Mouse (Mus musculus): Measurements from ENCODE around the gene Map3k13. TPM values are rescaled to one million over a fixed set of nuclear protein-coding genes. Genes with fewer than 3 reads are reported as not detected.

The Map3k13 gene
- polyA plus RNA-seq, 1 experiment from 2014 or later: 1.3 TPM

DNA sequence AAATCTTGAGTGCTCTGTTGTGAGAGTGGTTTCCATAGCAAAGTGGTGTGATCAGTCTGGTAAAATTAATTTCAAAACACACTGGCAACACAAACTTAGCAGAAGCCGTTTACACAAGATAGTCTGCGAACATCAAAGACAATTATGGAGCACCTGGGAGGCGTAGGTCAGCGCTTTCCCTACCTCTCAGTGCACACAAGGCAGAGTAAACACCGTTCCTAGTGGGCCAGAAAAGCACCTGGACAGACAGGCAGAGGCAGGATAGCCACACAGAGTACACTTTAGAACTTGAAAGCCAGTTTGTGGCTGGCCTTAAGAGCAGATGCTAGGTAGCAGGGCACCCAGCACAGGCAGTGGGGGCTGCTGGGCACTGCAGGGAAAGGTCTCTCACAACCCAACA lies 37.6 kb downstream of the Map3k13 start:
- no peak overlapping the region for H3K4me3 ChIP-seq (ENCODE audit: low read depth, low read length)
- no peaks in the 10 kb centered on the region for H3K36me3 ChIP-seq (ENCODE audit: control insufficient read depth, insufficient read depth, low read length)
- no peaks in the 10 kb centered on the region for H3K27me3 ChIP-seq (ENCODE audit: control insufficient read depth, insufficient read depth, low read length)
- H3K4me1 ChIP-seq (ENCODE audit: control insufficient read depth, insufficient read depth, low read length): no peaks in the 10 kb centered on the region
- no peaks in the 10 kb centered on the region for H3K9me3 ChIP-seq (ENCODE audit: control insufficient read depth, low read depth, low read length)
- H3K4me2 ChIP-seq (replicated peaks; ENCODE audit: low read depth, low read length): no peak overlapping the region
- no peak overlapping the region for H3K9ac ChIP-seq (replicated peaks; ENCODE audit: low read depth, low read length)
- H3K27ac ChIP-seq (ENCODE audit: low read length): no peak overlapping the region
- 39% methylated on average over 5 of the region's 5 CpGs for WGBS
- ATAC-seq (ENCODE audit: insufficient number of reproducible peaks, insufficient read depth, low FRiP score, low read depth): peak; percentile 85

DNA sequence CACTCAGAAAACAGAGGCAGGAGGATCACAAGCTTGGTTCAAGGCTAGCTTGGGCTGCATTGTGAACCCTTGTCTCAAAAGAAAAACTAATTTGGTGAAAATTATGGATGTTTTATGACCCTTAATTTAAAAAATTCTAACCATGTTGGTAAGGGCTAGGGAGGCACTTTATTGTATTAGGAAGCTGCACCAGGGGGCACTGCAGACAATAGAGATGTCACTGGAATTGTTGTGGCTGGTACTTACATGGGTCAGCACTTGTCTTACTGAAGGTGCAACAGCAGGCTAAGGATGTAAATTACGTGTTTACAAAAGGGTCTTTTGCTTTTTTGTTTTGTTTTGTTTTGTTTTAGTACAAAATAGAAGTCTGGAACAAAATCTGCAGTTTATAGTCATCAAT lies 39.3 kb downstream of the Map3k13 start:
- no peaks in the 10 kb centered on the region for H3K4me1 ChIP-seq (ENCODE audit: control insufficient read depth, insufficient read depth, low read length)
- ATAC-seq (ENCODE audit: insufficient number of reproducible peaks, insufficient read depth, low FRiP score, low read depth): no peak
- H3K36me3 ChIP-seq (ENCODE audit: control insufficient read depth, insufficient read depth, low read length): no peaks in the 10 kb centered on the region
- no peak overlapping the region for H3K27ac ChIP-seq (ENCODE audit: low read length)
- H3K27me3 ChIP-seq (ENCODE audit: control insufficient read depth, insufficient read depth, low read length): no peaks in the 10 kb centered on the region
- no peak overlapping the region for H3K4me2 ChIP-seq (replicated peaks; ENCODE audit: low read depth, low read length)
- no peak overlapping the region for H3K4me3 ChIP-seq (ENCODE audit: low read depth, low read length)
- WGBS: 69% methylated on average over 1 of the region's 1 CpGs
- no peaks in the 10 kb centered on the region for H3K9me3 ChIP-seq (ENCODE audit: control insufficient read depth, low read depth, low read length)
- no peak overlapping the region for H3K9ac ChIP-seq (replicated peaks; ENCODE audit: low read depth, low read length)

DNA sequence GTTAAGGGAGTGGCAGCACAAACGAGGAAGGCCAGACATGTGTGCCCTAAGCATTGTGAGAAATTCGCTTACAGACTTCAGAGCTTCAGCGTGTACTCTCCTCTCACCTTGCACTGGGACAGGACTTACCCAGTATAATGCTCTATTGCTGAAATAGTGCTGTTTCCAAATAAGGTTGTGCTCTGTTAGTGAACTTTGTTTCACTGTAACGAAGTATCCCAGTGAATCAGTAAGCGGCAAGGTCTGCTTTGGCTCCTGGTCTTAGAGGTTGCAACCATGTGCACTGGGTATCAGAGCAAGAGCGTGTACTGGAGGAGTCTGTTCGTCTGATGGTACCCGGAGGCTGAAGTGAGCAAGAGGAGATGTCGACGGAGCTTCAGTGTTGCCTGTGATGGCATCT lies 39.8 kb downstream of the Map3k13 start:
- Histone ChIP-seq H3K4me1 (ENCODE audit: control insufficient read depth, insufficient read depth, low read length) (no peaks in the 10 kb centered on the region), H3K9me3 (ENCODE audit: control insufficient read depth, low read depth, low read length) (no peaks in the 10 kb centered on the region), H3K27me3 (ENCODE audit: control insufficient read depth, insufficient read depth, low read length) (no peaks in the 10 kb centered on the region), H3K36me3 (ENCODE audit: control insufficient read depth, insufficient read depth, low read length) (no peaks in the 10 kb centered on the region), H3K4me2 (replicated peaks; ENCODE audit: low read depth, low read length) (no peak overlapping the region), H3K9ac (replicated peaks; ENCODE audit: low read depth, low read length) (no peak overlapping the region), H3K27ac (ENCODE audit: low read length) (no peak overlapping the region), H3K4me3 (ENCODE audit: low read depth, low read length) (no peak overlapping the region)
- no peak for ATAC-seq (ENCODE audit: insufficient number of reproducible peaks, insufficient read depth, low FRiP score, low read depth)
- WGBS: 80% methylated on average over 10 of the region's 10 CpGs

DNA sequence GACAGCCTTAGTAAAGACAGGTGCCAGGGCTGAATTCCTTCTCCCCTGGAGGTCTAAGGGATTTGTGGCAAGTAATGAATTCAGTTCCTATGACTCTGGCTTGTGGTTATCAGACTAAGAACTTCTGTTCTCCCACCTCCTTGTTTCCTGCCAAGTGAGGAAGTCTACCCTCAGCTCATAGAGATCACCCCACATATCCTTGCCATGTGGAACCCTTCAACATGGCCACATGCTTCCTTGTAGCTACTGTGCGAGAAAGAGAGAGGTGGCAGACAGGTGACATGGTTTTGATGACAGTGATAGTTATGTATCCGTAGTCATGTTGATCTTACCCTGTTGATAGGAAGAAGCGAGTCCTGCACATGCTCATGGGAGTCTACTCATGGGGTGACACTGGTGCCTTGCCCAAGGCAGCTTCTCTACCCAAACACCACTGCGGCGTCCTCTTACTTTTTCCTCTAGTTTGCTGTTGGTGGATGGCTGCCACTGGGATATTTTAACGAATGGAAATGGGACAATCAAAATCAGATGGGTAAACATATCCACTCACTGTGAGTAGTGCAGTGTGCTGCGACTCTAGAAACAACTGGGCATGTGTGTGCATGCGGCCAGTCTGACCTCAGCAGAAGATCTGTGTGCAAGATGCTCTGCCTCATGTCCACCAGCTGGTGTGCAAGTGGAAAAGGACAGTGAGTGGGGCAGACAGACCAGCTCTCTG lies 40.9 kb downstream of the Map3k13 start:
- Histone ChIP-seq H3K9ac (replicated peaks; ENCODE audit: low read depth, low read length) (no peak overlapping the region), H3K27ac (ENCODE audit: low read length) (no peak overlapping the region), H3K4me2 (replicated peaks; ENCODE audit: low read depth, low read length) (no peak overlapping the region), H3K9me3 (ENCODE audit: control insufficient read depth, low read depth, low read length) (no peaks in the 10 kb centered on the region), H3K4me1 (ENCODE audit: control insufficient read depth, insufficient read depth, low read length) (no peaks in the 10 kb centered on the region), H3K4me3 (ENCODE audit: low read depth, low read length) (no peak overlapping the region), H3K36me3 (ENCODE audit: control insufficient read depth, insufficient read depth, low read length) (no peaks in the 10 kb centered on the region), H3K27me3 (ENCODE audit: control insufficient read depth, insufficient read depth, low read length) (no peaks in the 10 kb centered on the region)
- 80% methylated on average over 8 of the region's 8 CpGs for WGBS
- no peak for ATAC-seq (ENCODE audit: insufficient number of reproducible peaks, insufficient read depth, low FRiP score, low read depth)

DNA sequence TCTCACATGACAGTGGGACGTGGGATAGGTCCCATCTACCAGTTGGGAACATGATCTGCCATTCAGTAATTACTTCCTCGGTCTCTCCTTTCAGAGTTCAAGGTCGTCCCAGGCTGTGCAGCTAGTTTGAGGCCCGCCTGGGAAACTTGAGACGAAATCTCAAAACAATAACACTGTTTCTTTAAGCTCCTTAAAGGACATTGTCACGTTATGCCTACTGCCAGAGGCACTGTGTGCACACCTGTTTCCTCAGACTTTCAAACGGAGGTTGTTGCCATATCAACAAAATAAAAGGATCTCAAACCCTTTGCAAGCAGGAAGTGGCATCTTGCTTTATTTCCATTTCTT lies 41.4 kb downstream of the Map3k13 start:
- Histone ChIP-seq H3K4me1 (ENCODE audit: control insufficient read depth, insufficient read depth, low read length) (no peaks in the 10 kb centered on the region), H3K9ac (replicated peaks; ENCODE audit: low read depth, low read length) (no peak overlapping the region), H3K36me3 (ENCODE audit: control insufficient read depth, insufficient read depth, low read length) (no peaks in the 10 kb centered on the region), H3K4me2 (replicated peaks; ENCODE audit: low read depth, low read length) (no peak overlapping the region), H3K9me3 (ENCODE audit: control insufficient read depth, low read depth, low read length) (no peaks in the 10 kb centered on the region), H3K27me3 (ENCODE audit: control insufficient read depth, insufficient read depth, low read length) (no peaks in the 10 kb centered on the region), H3K4me3 (ENCODE audit: low read depth, low read length) (no peak overlapping the region), H3K27ac (ENCODE audit: low read length) (no peak overlapping the region)
- WGBS: 40% methylated on average over 7 of the region's 7 CpGs
- ATAC-seq (ENCODE audit: insufficient number of reproducible peaks, insufficient read depth, low FRiP score, low read depth): no peak

DNA sequence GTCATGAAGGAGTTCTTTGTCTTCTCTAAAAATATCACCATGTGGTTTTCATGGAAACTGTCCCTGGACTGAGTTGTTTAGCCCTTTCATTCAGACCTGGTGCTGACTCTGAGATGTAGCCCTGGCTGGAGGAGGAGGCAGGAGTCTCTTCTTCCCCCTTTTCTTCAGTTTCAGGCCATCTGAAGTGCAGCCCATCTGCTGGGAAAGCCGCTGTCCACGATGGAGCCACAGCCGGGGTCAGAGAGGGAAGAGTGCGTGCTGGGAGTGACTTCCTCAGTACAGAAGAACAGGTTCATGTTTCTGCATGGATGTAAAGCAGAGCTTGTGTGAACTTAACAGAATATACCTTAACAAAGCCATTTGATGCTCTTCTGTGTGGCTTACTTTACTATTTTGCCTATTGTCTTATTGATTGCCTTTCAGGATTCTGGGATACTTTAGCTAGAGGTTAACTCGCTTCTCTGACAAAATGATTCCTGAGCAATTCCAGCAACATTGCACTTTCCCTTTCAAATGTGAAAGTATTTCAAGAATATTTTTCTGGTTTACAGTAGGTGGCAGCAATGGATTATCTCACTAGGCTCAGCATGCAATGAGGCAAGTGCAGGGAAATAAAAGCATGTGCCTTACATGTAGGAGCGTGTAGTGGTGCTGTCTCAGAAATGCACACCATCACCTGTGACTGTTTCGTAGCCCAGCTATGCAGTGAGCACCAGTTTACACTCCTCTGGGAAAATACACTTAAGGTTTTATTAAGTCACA lies 42.3 kb downstream of the Map3k13 start:
- H3K4me3 ChIP-seq (ENCODE audit: low read depth, low read length): no peak overlapping the region
- 47% methylated on average over 7 of the region's 7 CpGs for WGBS
- H3K36me3 ChIP-seq (ENCODE audit: control insufficient read depth, insufficient read depth, low read length): no peaks in the 10 kb centered on the region
- H3K9ac ChIP-seq (replicated peaks; ENCODE audit: low read depth, low read length): no peak overlapping the region
- H3K4me2 ChIP-seq (replicated peaks; ENCODE audit: low read depth, low read length): no peak overlapping the region
- H3K9me3 ChIP-seq (ENCODE audit: control insufficient read depth, low read depth, low read length): no peaks in the 10 kb centered on the region
- H3K4me1 ChIP-seq (ENCODE audit: control insufficient read depth, insufficient read depth, low read length): no peaks in the 10 kb centered on the region
- no peak for ATAC-seq (ENCODE audit: insufficient number of reproducible peaks, insufficient read depth, low FRiP score, low read depth)
- no peak overlapping the region for H3K27ac ChIP-seq (ENCODE audit: low read length)
- H3K27me3 ChIP-seq (ENCODE audit: control insufficient read depth, insufficient read depth, low read length): no peaks in the 10 kb centered on the region

DNA sequence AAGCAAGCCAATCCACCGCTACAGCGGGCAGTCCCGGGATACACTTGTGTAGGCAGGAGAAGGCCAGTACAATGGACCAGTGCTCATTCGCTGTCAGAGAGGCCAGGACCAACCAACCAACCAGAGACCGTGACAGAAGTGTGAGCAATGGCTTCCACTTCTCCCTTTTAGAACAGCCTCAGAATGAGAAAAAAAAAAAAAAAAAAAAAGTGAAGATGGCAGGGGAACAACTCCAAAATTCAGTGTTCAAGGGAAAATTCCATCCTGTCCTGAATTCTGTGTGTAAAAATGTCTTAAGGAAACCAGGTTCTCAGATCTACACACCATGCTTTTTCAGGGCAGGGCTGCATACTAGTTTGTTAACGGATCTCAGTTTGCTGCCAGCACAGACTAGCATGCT lies 43.5 kb downstream of the Map3k13 start:
- no peak overlapping the region for H3K4me3 ChIP-seq (ENCODE audit: low read depth, low read length)

DNA sequence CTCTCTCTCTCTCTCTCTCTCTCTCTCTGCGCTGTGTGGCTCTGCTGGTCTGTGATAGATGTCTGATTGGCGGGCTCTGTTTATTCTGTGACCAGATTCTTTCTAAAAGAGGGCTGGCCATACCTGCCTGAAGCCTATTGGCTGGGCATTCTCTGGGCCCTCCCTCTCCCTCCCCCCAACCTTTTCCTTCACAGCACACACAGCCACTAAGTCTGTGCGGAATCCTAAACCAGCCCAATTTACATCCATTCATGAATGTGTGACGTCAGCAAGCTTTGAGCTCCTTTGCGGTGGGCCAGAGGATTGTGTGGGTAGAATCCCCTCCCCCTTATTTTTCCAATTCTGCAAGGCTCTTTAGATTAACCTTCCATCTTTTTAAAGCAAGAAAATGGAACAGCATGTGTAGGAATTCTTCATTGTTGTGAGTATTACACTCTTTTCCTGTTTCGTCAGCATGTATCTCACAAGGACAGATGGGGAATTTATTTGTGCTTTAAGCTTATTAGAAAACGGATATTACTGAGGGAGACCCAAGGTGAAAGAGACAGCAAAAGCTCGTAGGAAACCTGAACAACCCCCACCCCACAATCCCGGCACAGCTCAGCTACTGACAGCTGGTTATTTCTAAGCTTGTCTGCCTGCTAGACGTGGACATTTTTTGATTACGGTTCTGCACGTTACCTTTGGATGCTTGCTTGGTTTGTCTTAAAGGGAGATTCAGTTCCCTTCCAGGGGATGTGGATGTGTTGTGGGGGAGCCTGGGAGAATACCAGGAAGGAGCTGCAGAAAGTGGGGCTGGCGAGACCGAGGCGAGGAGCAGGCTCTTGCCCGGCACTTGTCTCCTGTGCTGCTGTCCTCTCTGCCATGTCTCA lies 51.9 kb downstream of the Map3k13 start:
- ATAC-seq (ENCODE audit: insufficient number of reproducible peaks, insufficient read depth, low FRiP score, low read depth): peak; percentile 100
- Histone ChIP-seq H3K4me2 (replicated peaks; ENCODE audit: low read depth, low read length) (peak overlapping the region; percentile 82), H3K4me1 (ENCODE audit: control insufficient read depth, insufficient read depth, low read length) (0 out of 2 replicates have a peak, but pooled peaks cover 2% of the 10 kb centered on the region), H3K9ac (replicated peaks; ENCODE audit: low read depth, low read length) (peak overlapping the region; percentile 28; the same call in 1 of the 2 replicates), H3K36me3 (ENCODE audit: control insufficient read depth, insufficient read depth, low read length) (no peaks in the 10 kb centered on the region), H3K27me3 (ENCODE audit: control insufficient read depth, insufficient read depth, low read length) (no peaks in the 10 kb centered on the region), H3K27ac (ENCODE audit: low read length) (peak overlapping the region; percentile 70), H3K4me3 (ENCODE audit: low read depth, low read length) (peak overlapping the region; percentile 44), H3K9me3 (ENCODE audit: control insufficient read depth, low read depth, low read length) (no peaks in the 10 kb centered on the region)
- 1% methylated on average over 16 of the region's 16 CpGs for WGBS

More for the DNA sequence above, 43.5 kb downstream of the Map3k13 start:
- no peak for ATAC-seq (ENCODE audit: insufficient number of reproducible peaks, insufficient read depth, low FRiP score, low read depth)
- WGBS: 84% methylated on average over 6 of the region's 6 CpGs
- Histone ChIP-seq H3K4me2 (replicated peaks; ENCODE audit: low read depth, low read length) (no peak overlapping the region), H3K27ac (ENCODE audit: low read length) (no peak overlapping the region), H3K27me3 (ENCODE audit: control insufficient read depth, insufficient read depth, low read length) (no peaks in the 10 kb centered on the region), H3K9ac (replicated peaks; ENCODE audit: low read depth, low read length) (no peak overlapping the region), H3K9me3 (ENCODE audit: control insufficient read depth, low read depth, low read length) (no peaks in the 10 kb centered on the region), H3K4me1 (ENCODE audit: control insufficient read depth, insufficient read depth, low read length) (no peaks in the 10 kb centered on the region), H3K36me3 (ENCODE audit: control insufficient read depth, insufficient read depth, low read length) (no peaks in the 10 kb centered on the region)

Data from stomach, embryonic 14.5 days (tissue).